Mouse (Mus musculus): ENCODE data around the gene Fnip2. TPM values are rescaled to one million over a fixed set of nuclear protein-coding genes. Genes with fewer than 3 reads are reported as not detected.
A peak's percentile ranks its signal among the peaks of the same experiment; 100 is the strongest.

Gene Fnip2
- polyA plus RNA-seq, 1 experiment from 2014 or later = 4.0 TPM

DNA sequence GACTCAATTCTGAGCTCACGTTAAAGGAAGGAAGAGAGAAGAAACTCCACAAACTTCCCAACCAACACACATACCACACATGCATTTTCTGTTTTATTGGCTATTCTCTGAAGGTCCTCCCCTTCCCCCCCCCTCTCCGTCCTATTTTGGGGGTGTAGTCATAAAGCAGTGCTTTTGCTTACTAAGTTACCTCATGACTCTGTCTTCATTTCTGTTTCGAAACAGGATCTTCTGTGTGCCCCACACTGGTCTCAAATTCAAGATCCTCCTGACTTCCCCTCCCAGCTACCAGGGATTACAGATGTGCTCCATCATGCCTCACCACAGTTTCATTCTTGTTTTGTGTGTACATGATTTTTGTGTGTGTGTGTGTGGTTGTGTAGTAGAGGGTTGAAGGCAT is 4.8 kb upstream of the Fnip2 start:
- ATAC-seq (replicated peaks; ENCODE audit: low FRiP score, low TSS enrichment, low read depth) (no peak), DNase-seq (ENCODE audit: low spot score) (no peak)
- no peaks in the 10 kb centered on the region for H3K9me3 ChIP-seq (ENCODE audit: control insufficient read depth, low read length)
- no peak overlapping the region for H3K4me3 ChIP-seq (ENCODE audit: low read depth, low read length)
- no peaks in the 10 kb centered on the region; the same call in 1 of the 2 replicates for H3K4me1 ChIP-seq (replicated peaks; ENCODE audit: control insufficient read depth, insufficient read depth, low read length)
- 63% methylated on average over 3 of the region's 3 CpGs for WGBS
- H3K4me2 ChIP-seq (ENCODE audit: low read length) = no peak overlapping the region
- H3K27ac ChIP-seq (ENCODE audit: low read depth) = no peak overlapping the region
- H3K9ac ChIP-seq (ENCODE audit: low read length) = no peak overlapping the region
- no peaks in the 10 kb centered on the region for H3K36me3 ChIP-seq (ENCODE audit: control insufficient read depth, insufficient read depth, low read length)
- no peaks in the 10 kb centered on the region for H3K27me3 ChIP-seq (replicated peaks; ENCODE audit: control insufficient read depth, insufficient read depth, low read length)

DNA sequence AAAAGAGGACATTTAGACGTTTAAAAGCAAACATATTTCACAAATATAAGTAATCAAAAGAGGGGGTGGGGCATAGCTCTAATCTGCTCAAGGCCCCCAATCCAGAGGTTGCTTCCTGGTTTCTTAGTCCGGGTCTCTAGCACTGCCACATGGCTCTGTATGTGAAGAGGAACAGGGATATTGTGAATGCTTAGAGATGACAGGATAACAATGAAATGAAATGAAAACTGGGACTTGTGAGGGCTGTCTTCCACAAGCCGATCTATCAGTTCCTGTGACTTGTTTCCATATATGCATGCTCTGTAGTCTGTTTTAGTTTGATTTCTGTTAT is 1.7 kb upstream of the Fnip2 start:
- Histone ChIP-seq H3K27me3 (replicated peaks; ENCODE audit: control insufficient read depth, insufficient read depth, low read length) (no peaks in the 10 kb centered on the region), H3K9me3 (ENCODE audit: control insufficient read depth, low read length) (no peaks in the 10 kb centered on the region), H3K4me1 (replicated peaks; ENCODE audit: control insufficient read depth, insufficient read depth, low read length) (0 out of 2 replicates have a peak, but pooled peaks cover 9% of the 10 kb centered on the region), H3K36me3 (ENCODE audit: control insufficient read depth, insufficient read depth, low read length) (no peaks in the 10 kb centered on the region), H3K4me3 (ENCODE audit: low read depth, low read length) (no peak overlapping the region), H3K9ac (ENCODE audit: low read length) (no peak overlapping the region), H3K4me2 (ENCODE audit: low read length) (no peak overlapping the region), H3K27ac (ENCODE audit: low read depth) (no peak overlapping the region)
- ATAC-seq (replicated peaks; ENCODE audit: low FRiP score, low TSS enrichment, low read depth) (no peak), DNase-seq (ENCODE audit: low spot score) (no peak)
- WGBS = 88% methylated on average over 3 of the region's 3 CpGs

GRCm38 (mm10) chr3:79568629-79569350 is 1.2 kb upstream of the Fnip2 start:
- Histone ChIP-seq H3K4me2 (ENCODE audit: low read length) (peak overlapping the region; percentile 82), H3K27ac (ENCODE audit: low read depth) (no peak overlapping the region), H3K4me1 (replicated peaks; ENCODE audit: control insufficient read depth, insufficient read depth, low read length) (0 out of 2 replicates have a peak, but pooled peaks cover 9% of the 10 kb centered on the region), H3K9ac (ENCODE audit: low read length) (no peak overlapping the region), H3K9me3 (ENCODE audit: control insufficient read depth, low read length) (no peaks in the 10 kb centered on the region), H3K36me3 (ENCODE audit: control insufficient read depth, insufficient read depth, low read length) (no peaks in the 10 kb centered on the region), H3K27me3 (replicated peaks; ENCODE audit: control insufficient read depth, insufficient read depth, low read length) (no peaks in the 10 kb centered on the region), H3K4me3 (ENCODE audit: low read depth, low read length) (peak overlapping the region; percentile 67)
- WGBS = 86% methylated on average over 16 of the region's 16 CpGs
- ATAC-seq (replicated peaks; ENCODE audit: low FRiP score, low TSS enrichment, low read depth) (no peak), DNase-seq (ENCODE audit: low spot score) (no peak)

DNA sequence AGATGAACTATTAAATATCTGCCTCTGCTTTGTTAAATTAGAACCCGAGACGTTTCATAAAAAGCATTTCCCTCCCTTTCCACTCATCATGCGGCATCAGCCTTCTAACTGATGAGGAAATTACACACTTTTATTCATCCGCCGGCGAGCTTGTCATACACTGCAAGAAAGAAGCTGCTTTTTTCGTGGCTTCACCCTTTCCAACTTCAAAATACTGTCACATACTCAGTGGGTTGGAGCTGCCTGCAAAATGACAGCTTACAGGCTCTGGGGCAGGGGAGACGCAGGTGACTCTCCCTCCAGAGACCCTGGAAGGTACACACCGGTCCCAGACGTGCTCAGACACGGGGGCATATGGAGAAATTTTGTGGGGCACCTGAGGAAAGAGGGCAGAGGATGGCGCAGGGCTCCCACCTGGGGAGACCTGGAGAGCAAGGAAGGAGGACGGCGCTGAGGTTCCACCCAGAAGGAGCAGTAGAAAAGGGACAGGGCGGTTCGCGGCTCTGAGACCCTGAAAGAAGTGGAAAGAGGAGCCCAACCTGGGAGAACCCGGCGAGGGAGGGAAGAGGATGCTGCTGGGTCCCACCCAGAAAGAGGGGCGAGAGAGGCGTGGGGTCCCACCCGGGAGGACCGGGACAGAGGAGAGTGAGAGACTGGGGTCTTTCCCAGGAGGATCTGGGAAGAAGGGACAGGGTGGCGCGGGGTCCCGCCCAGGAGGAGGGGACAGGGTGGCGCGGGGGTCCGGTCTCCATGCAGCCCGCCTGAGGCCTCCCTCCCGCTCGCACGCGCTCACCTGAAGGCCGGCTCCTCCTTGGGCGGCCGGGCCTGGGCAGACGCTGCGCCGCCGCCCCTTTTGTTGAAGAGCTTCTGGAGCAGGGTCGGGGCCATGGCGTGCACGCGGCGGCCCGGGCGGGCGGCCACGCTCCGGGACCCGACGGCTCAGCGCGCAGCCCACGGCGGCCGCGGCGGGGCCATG is 592 bp downstream of the Fnip2 start:
- H3K4me2 ChIP-seq (ENCODE audit: low read length) = peak overlapping the region; percentile 82
- peak overlapping the region; percentile 57 for H3K27ac ChIP-seq (ENCODE audit: low read depth)
- 0 out of 2 replicates have a peak, but pooled peaks cover 9% of the 10 kb centered on the region for H3K4me1 ChIP-seq (replicated peaks; ENCODE audit: control insufficient read depth, insufficient read depth, low read length)
- peak; percentile 79 for DNase-seq (ENCODE audit: low spot score)
- peak overlapping the region; percentile 67 for H3K4me3 ChIP-seq (ENCODE audit: low read depth, low read length)
- H3K9ac ChIP-seq (ENCODE audit: low read length) = peak overlapping the region; percentile 79
- WGBS = 2% methylated on average over 60 of the region's 60 CpGs
- H3K9me3 ChIP-seq (ENCODE audit: control insufficient read depth, low read length) = no peaks in the 10 kb centered on the region
- no peaks in the 10 kb centered on the region for H3K36me3 ChIP-seq (ENCODE audit: control insufficient read depth, insufficient read depth, low read length)
- peak; percentile 0 for ATAC-seq (replicated peaks; ENCODE audit: low FRiP score, low TSS enrichment, low read depth)
- no peaks in the 10 kb centered on the region for H3K27me3 ChIP-seq (replicated peaks; ENCODE audit: control insufficient read depth, insufficient read depth, low read length)

- no peak overlapping the region for H3K4me3 ChIP-seq (ENCODE audit: low read depth, low read length)
- WGBS = 82% methylated on average over 10 of the region's 10 CpGs
- no peak for ATAC-seq (replicated peaks; ENCODE audit: low FRiP score, low TSS enrichment, low read depth)
Observed at GRCm38 (mm10) chr3:79564875-79565606, 2.6 kb downstream of the Fnip2 start.

GRCm38 (mm10) chr3:79563511-79563910 is 4.1 kb downstream of the Fnip2 start:
- H3K36me3 ChIP-seq (ENCODE audit: control insufficient read depth, insufficient read depth, low read length) = no peaks in the 10 kb centered on the region
- ATAC-seq (replicated peaks; ENCODE audit: low FRiP score, low TSS enrichment, low read depth) = no peak
- no peak overlapping the region for H3K9ac ChIP-seq (ENCODE audit: low read length)
- no peaks in the 10 kb centered on the region for H3K27me3 ChIP-seq (replicated peaks; ENCODE audit: control insufficient read depth, insufficient read depth, low read length)
- no peak overlapping the region for H3K4me2 ChIP-seq (ENCODE audit: low read length)
- 77% methylated on average over 2 of the region's 2 CpGs for WGBS
- H3K4me1 ChIP-seq (replicated peaks; ENCODE audit: control insufficient read depth, insufficient read depth, low read length) = 0 out of 2 replicates have a peak, but pooled peaks cover 15% of the 10 kb centered on the region
- no peak for DNase-seq (ENCODE audit: low spot score)
- H3K4me3 ChIP-seq (ENCODE audit: low read depth, low read length) = no peak overlapping the region
- no peak overlapping the region for H3K27ac ChIP-seq (ENCODE audit: low read depth)
- H3K9me3 ChIP-seq (ENCODE audit: control insufficient read depth, low read length) = no peaks in the 10 kb centered on the region

More at GRCm38 (mm10) chr3:79564875-79565606, 2.6 kb downstream of the Fnip2 start:
- Histone ChIP-seq H3K27ac (ENCODE audit: low read depth) (no peak overlapping the region), H3K9ac (ENCODE audit: low read length) (no peak overlapping the region), H3K4me1 (replicated peaks; ENCODE audit: control insufficient read depth, insufficient read depth, low read length) (0 out of 2 replicates have a peak, but pooled peaks cover 9% of the 10 kb centered on the region), H3K4me2 (ENCODE audit: low read length) (no peak overlapping the region), H3K27me3 (replicated peaks; ENCODE audit: control insufficient read depth, insufficient read depth, low read length) (no peaks in the 10 kb centered on the region), H3K9me3 (ENCODE audit: control insufficient read depth, low read length) (no peaks in the 10 kb centered on the region), H3K36me3 (ENCODE audit: control insufficient read depth, insufficient read depth, low read length) (no peaks in the 10 kb centered on the region)
- DNase-seq (ENCODE audit: low spot score) = no peak

DNA sequence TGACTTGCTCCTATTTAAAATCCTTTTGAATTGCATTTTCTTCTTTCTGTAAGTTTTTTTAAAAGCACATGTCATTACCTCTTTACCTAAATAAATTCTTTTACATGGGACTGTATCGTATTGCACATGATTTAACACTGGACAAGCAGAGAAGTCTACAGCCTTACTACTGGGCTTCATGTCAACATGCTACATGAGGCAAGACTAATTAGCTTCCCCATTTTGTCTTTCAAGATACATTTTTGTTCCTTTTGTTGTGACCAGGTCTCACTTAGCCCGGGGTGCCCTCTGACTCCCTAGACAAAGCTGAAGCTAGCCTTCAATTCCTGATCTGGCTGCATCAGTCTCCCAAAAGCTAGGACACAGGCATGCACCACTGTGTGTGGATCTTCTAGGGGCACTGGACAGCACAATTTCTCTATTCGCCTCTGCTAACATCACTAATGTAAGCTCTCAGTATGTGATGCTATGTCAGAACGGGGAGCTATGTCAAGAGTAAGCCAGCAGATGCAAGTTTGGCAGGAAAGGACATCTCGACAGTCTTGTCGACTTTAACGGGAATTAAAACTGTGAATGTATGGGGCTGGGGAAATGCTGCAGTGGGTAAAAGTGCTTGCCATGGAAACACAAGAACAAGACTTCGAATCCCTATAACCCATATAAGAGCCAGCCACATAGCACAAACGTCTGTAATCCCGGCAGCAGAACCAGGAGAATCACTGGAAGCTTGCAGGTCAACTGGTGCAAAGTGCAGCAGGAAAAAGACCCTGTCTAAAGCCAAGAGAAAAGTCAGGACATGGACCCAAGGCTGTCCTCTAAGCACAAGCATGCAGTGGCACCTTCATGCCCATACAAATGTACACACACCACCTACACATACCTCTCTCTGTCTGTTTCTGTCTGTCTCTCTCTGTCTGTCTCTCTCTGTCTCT is 5.5 kb downstream of the Fnip2 start:
- Histone ChIP-seq H3K9ac (ENCODE audit: low read length) (no peak overlapping the region), H3K4me2 (ENCODE audit: low read length) (no peak overlapping the region), H3K27ac (ENCODE audit: low read depth) (no peak overlapping the region), H3K36me3 (ENCODE audit: control insufficient read depth, insufficient read depth, low read length) (no peaks in the 10 kb centered on the region), H3K4me1 (replicated peaks; ENCODE audit: control insufficient read depth, insufficient read depth, low read length) (0 out of 2 replicates have a peak, but pooled peaks cover 15% of the 10 kb centered on the region), H3K4me3 (ENCODE audit: low read depth, low read length) (no peak overlapping the region), H3K9me3 (ENCODE audit: control insufficient read depth, low read length) (no peaks in the 10 kb centered on the region), H3K27me3 (replicated peaks; ENCODE audit: control insufficient read depth, insufficient read depth, low read length) (no peaks in the 10 kb centered on the region)
- ATAC-seq (replicated peaks; ENCODE audit: low FRiP score, low TSS enrichment, low read depth) = no peak
- DNase-seq (ENCODE audit: low spot score) = no peak
- WGBS = 88% methylated on average over 10 of the region's 10 CpGs

Data from intestine, embryonic 14.5 days (tissue).